Mouse (Mus musculus): Measurements from ENCODE around the gene Rasal1.

GRCm38 (mm10) chr5:120685678-120686077 is 37.1 kb downstream of the Rasal1 start:
- no peak for TF ChIP-seq CTCF (IDR thresholded peaks at IDR 0.05; ENCODE audit: extremely low read depth, insufficient read depth, insufficient read length, insufficient replicate concordance)
- TF ChIP-seq POLR2A (IDR thresholded peaks at IDR 0.05; ENCODE audit: low read depth, low read length), result no peak

Data from spleen, adult 2 months (tissue).